Mouse (Mus musculus) cerebellum, adult 11 months (tissue): ENCODE measurements at regions not wholly inside any gene's neighbourhood (a gene's known extent, or its start where the extent isn't known, plus 50 kb on each side); places are given as distances from the start of the nearest gene placed in this dataset.
A peak's percentile ranks its signal among the peaks of the same experiment; 100 is the strongest.
"Not testable (repeated sequence)": the region's sequence is repeated elsewhere in the genome, so short reads cannot be mapped to it uniquely, and the experiment has no call there.

Experiments
- DNase-seq: peaks from one replicate; pipeline ENCODE4 v3.0.0; 2022

DNA sequence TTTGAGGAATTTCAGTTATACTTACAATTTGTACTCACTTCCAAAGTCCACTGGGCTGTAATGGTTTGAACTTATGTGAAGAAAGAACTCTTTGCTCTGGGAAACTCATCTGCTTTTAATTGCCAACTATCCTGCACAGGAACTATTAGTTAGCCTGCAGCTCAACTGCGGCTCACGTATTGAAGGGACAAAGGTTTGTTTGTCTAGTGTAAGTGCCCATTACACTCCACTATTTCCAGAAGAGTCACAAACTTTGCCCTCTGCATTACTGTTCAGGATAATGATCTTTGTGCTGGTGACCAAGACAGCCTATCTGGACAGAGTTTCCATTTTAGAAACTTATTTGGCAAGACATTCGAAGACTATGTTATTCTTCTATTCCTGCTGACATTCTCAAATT lies 74.5 kb downstream of the Slc10a2 start:
- DNase-seq: no peak

DNA sequence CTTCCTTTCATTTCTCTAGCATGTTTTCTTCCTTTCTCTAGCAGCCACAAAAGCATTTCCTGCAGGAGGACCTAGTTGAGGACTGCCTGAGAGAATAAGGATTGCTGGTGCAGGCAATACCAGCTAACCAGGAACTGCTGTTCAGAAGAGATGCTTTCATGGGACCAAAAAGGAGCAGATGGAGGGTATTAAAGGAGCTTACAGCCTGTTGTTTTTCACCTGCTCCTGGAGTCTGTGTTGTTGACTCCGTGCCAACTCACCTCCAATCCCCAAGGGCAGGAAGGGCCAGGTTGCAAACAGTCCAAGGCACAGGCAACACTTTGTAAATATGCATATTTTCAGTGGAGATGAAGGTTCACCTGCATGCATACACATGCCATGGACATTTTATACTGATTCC lies 92.8 kb downstream of the Slc10a2 start:
- DNase-seq: peak; percentile 2

GRCm38 (mm10) chr8:5011771-5012170 lies 93.4 kb downstream of the Slc10a2 start:
- no peak for DNase-seq

DNA sequence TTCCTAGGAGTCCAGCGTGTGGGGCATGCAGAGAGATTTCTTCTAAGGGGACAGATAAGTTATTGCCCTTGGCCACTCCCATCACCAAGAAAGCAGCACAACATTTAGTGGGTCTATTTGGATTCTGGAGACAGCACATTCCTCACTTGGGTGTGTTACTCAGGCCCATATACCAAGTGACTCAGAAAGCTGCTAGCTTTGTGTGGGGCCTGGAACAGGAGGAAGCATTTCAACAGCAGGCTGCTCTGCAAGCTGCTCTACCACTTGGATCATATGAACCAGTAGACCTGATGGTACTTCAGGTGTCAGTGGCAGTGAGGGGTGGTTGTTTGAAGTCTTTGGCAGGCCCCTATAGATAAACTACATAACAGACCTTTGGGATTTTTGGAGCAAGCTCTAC lies 101.8 kb downstream of the Slc10a2 start:
- DNase-seq: not testable (repeated sequence)
